Mouse (Mus musculus) embryo, embryonic 11 days (tissue): ENCODE measurements around the gene Zcchc24.
"Not testable (repeated sequence)": the region's sequence is repeated elsewhere in the genome, so short reads cannot be mapped to it uniquely, and the experiment has no call there.

Experiments used
- DNase-seq: peaks from one replicate; pipeline ENCODE4 v3.0.0-alpha.2; 2015

The Zcchc24 gene

GRCm38 (mm10) chr14:25768915-25769625 lies at the start of gene Zcchc24:
Gene Zcchc24 (minus strand): TSS chr14:25769039.
- peak; percentile 99 for DNase-seq

GRCm38 (mm10) chr14:25816416-25816815 lies 47.6 kb upstream of the Zcchc24 start:
- DNase-seq: peak; percentile 85

DNA sequence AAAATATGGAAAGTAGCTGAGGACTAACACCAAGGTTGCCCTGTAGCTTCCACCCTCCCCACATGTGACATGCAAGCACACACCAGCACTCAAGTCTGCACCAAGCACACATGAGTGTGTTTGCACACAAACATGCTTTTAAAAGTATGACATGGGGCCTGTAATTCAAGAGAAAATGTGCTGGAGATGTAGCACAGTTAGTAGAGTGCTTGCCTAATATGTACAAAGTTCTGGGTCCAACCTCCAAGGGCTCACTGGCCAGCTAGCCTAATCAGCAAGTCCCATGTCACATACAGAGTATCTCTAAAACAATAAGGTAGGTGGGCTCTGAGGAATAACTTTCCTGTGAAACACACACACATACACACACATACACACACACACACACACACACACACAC lies 45.3 kb upstream of the Zcchc24 start:
- no peak for DNase-seq

- not testable (repeated sequence) for DNase-seq
These were observed 42.2 kb upstream of the Zcchc24 start for GRCm38 (mm10) chr14:25811026-25811425.

GRCm38 (mm10) chr14:25806561-25806960 lies 37.7 kb upstream of the Zcchc24 start:
- DNase-seq: no peak

DNA sequence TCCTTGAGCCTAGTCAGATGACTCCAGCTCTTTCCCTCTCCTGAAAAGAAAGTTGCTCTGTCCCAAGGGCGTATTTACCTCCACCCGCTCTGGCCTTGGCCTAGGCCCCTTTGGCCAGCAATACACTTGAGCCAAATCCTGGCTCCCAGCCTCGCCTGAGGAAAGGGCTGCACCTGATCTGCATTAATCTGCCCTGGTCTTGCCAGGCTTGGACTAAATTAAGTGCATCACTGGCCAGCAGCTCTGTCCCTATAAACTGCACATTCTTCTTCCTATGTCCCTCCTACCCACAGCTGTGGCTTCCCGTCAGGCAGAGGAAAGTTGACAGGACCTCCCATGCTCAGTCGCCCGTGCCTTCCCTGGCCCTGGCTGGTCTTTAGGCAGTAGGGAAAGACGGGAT lies 37.0 kb upstream of the Zcchc24 start:
- DNase-seq: no peak

GRCm38 (mm10) chr14:25803246-25803809 lies 34.5 kb upstream of the Zcchc24 start:
- DNase-seq: no peak

- no peak for DNase-seq
These were observed 33.7 kb upstream of the Zcchc24 start for GRCm38 (mm10) chr14:25802511-25802910.

- DNase-seq: peak; percentile 87
These were observed 31.5 kb upstream of the Zcchc24 start for GRCm38 (mm10) chr14:25800166-25800960.

GRCm38 (mm10) chr14:25796619-25797018 lies 27.8 kb upstream of the Zcchc24 start:
- peak; percentile 75 for DNase-seq

DNA sequence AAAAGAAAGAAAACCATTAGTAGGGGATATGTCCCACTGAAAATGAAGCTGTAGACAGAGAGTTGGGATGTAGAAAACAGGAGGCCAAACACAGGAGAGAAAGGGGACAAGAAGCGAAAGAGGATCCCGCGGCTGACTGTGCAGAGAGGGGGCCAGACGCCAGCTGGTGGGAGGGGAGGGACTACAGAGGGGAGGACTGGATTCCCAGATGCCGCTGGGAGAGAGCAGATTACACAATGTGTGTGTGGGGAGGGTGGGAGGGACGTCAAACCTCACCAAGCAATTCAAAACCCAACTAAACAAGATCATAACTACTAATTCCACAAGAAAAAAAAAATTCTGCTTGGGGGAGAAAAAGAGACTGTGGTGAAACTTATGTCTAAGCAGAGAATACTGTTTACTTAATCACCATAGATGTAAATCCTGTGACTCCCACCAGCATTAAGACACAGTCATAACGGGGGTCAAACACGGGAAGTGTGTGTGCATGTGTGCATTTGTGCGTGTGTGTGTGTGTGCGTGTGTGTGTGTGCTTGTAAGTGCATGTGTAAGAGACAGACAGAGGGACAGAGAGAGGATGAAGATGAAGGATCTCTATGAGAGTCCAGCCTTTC lies 26.8 kb upstream of the Zcchc24 start:
- DNase-seq: peak; percentile 77

DNA sequence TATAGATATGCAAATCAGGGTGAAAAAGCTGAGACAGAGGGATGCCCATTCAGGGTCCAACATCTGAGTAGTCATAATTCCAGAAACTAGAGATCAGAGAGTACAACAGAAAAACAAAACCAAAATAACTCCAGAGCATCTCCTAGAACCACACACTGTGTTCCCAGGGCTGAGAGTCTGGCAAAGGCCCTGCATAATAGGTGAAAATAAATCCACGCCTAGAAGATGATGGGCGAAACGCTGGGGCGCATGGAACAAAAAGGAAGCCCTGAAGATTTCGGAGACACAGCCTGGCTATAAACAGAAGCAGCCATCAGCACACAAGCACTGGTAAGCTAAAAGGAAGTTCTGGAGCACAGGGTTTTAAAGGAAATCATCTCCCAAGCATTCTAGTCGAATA lies 26.2 kb upstream of the Zcchc24 start:
- no peak for DNase-seq

GRCm38 (mm10) chr14:25794331-25794730 lies 25.5 kb upstream of the Zcchc24 start:
- no peak for DNase-seq

DNA sequence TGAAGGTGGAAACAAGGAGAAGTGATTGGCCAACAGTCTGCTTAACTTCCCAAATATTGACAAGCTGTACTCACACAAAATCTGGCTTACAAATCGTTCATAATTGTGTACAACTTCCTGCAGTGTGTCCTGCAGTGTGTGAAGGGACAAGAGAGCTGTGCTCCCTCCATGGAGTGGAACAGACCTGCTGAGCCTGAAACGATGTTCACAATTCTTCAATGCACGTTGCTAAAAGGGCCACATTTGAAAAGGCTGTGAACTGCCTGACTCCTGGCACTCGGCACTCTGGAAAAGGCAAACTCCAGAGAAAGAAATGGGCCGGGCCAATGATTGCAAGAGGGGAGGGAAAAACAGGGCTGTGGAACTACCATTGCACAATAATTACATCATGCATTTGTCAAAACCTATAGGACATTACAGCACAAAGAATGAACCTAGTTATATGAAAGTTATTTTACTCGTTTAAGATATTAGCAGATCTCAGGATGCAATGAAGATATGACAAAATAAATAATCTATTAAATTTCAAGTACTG lies 22.0 kb upstream of the Zcchc24 start:
- DNase-seq: no peak

DNA sequence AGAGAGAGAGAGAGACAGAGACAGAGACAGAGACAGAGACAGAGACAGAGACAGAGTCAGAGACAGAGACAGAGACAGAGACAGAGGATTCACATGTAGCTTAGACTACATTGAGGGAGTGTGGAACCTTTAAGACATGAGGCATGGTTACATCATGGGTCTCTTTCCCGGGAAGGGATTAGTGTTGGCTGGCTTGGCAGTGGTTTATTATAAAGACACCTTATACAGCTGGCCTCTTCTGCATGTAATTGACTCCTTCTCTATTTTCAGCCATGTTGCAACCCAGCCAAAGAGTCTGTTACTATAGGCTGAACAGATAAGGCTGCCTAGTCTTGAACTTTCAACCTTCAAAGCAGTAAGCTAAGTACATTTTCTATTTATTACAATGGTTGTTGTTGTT lies 21.1 kb upstream of the Zcchc24 start:
- no peak for DNase-seq

GRCm38 (mm10) chr14:25789207-25789606 lies 20.4 kb upstream of the Zcchc24 start:
- no peak for DNase-seq

GRCm38 (mm10) chr14:25788201-25788600 lies 19.4 kb upstream of the Zcchc24 start:
- no peak for DNase-seq

DNA sequence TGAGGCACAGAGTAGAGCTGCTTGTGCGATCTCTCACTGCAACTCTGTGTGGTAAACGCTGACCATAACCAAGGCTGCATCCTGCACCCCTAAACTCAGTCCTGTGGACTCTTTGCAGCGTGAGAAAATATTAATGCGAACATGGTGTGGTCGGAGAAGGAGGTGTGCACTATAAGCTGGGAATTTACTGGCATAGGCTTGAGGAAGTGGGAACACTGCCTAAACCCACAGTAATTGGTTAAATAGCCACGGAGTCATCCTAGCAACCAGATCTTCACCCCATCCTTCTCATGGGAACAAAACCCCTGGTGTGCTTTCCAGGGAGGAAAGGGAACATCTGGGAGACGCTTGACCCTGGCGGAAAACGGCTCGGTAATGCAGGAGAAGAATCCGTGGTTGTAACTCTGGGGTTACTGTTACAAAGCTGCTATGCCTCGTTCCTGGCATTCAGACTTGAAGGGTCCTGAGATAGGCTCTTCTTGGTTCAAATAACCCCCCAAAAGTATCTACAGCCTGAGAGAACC lies 18.6 kb upstream of the Zcchc24 start:
- no peak for DNase-seq

DNA sequence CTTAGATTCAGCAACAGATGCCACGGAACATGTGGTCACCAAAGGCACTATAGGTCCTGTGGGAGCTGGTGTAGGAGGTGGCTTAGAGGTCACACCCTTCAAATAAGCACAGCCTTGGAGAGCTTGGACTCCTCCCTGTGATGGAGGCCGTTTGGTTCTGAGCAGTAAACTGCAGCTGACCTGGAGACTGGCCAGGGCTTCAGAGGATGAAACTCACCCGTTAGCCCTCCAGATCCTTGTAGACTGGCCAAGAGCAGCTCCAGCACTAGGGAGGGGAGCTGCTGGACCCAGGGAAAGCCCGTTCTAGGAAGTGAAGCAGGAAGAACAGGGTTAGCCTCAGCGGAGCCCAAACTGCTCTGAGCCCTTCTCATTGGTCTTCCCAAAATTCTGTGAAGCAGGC lies 18.1 kb upstream of the Zcchc24 start:
- DNase-seq: no peak

DNA sequence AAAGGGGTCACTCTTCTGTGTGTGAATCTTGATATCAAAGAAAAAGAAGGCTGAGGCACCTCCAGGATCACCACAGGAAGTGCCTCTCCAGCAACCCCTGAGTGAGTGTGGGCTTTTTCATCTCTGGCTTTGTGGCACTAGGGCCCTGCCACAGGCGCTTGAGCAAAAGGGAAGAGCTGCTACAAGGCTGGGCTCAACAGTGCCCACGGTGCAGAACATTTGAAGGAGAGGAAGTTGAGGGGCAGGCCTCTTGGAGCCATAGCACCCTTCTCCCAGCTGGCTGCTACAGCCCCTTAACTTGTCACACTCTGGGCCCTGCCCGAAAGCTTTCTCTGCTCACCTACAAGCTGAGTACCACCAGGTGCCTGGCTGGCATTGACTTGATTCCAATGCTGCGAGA lies 16.4 kb upstream of the Zcchc24 start:
- no peak for DNase-seq

DNA sequence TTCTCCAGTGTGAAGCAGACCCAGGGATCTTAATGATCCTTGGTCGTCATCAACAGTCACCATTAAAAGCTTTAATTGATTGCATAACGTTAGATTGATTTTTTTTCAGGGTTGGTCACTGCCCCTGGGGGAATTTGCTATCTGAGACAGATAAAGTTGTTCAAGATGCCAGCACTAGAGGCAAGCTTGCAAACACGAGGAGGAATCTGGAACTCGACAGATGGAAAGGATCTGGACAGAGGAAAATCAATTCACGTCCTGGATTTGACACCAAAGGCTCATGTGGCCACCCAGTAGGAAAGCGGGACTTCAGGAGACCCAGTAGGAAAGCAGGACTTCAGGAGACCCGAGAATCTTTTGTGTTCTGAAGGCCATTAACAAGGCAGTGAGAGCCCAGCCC lies 14.4 kb upstream of the Zcchc24 start:
- DNase-seq: no peak

DNA sequence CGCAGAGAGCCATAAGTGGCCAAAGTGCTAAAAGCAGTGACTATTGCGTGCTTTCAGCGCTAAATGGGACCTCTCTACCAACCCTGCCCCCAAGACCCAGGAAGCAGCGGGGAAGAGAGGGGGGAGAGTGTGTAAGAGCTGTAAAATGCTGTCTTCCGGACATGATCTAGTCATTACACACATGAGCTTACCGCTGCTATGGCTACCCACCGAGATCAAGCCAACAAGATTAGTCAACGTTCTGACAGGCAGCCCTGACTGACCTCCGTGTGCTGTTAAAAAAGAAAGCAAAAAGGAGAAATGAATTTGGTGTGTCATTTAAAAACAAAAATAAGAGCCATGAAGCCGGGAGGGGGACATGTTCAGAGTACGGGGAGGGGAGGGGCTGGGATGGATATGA lies 11.8 kb upstream of the Zcchc24 start:
- DNase-seq: no peak

- DNase-seq: no peak
These were observed 7.5 kb upstream of the Zcchc24 start for GRCm38 (mm10) chr14:25776294-25776693.
